Mouse (Mus musculus) c-Kit-positive CD71-negative TER-119-negative erythroid progenitor cells, embryonic 14.5 days (primary cell): ENCODE results near the gene Peg3.
A peak's percentile ranks its signal among the peaks of the same experiment; 100 is the strongest.

Experiments used
- DNase-seq: peaks from one replicate; pipeline ENCODE4 v3.0.0-alpha.2; 2013; ENCODE audit warnings: low read depth

Gene Peg3

GRCm38 (mm10) chr7:6709396-6709795, 20.8 kb downstream of the Peg3 start:
- no peak for DNase-seq

- DNase-seq: no peak
These were observed 21.6 kb downstream of the Peg3 start for GRCm38 (mm10) chr7:6708451-6709180.

- DNase-seq: no peak
These were observed 22.7 kb downstream of the Peg3 start for GRCm38 (mm10) chr7:6707416-6708015.

GRCm38 (mm10) chr7:6699230-6699629, 31.0 kb downstream of the Peg3 start:
- no peak for DNase-seq

GRCm38 (mm10) chr7:6696241-6697045, 33.8 kb downstream of the Peg3 start, which contains the start of gene Zim1:
Gene Zim1 (minus strand): TSS chr7:6696450.
- peak; percentile 17 for DNase-seq

GRCm38 (mm10) chr7:6685511-6685910, 44.7 kb downstream of the Peg3 start:
- DNase-seq: no peak

GRCm38 (mm10) chr7:6666726-6667125, 63.5 kb downstream of the Peg3 start:
- DNase-seq: no peak

- DNase-seq: no peak
These were observed 66.8 kb downstream of the Peg3 start for GRCm38 (mm10) chr7:6663430-6663829.

- peak; percentile 9 for DNase-seq
These were observed 70.6 kb downstream of the Peg3 start for GRCm38 (mm10) chr7:6659605-6660004.

GRCm38 (mm10) chr7:6658606-6659005, 71.6 kb downstream of the Peg3 start:
- no peak for DNase-seq
